Mouse (Mus musculus): ENCODE results near the gene Ciapin1.

The Ciapin1 gene

GRCm38 (mm10) chr8:94837662-94838574, at the start of gene Ciapin1, which contains the start of gene Coq9:
Gene Ciapin1, minus strand, starts transcription at chr8:94838358.
Gene Coq9, plus strand, starts transcription at chr8:94838321.
- peak; percentile 89 to 93 for DNase-seq (ENCODE audit: low spot score in 2 of 2)

- no peak for DNase-seq (ENCODE audit: low spot score in 2 of 2)
Measured at GRCm38 (mm10) chr8:94880742-94881141, 42.6 kb upstream of the Ciapin1 start.

- no peak for DNase-seq (ENCODE audit: low spot score in 2 of 2)
Measured at GRCm38 (mm10) chr8:94876820-94877219, 38.7 kb upstream of the Ciapin1 start.

- DNase-seq (ENCODE audit: low spot score in 2 of 2): peak; percentile 50 to 74
Measured at GRCm38 (mm10) chr8:94876197-94876730, 38.1 kb upstream of the Ciapin1 start, which contains the start of gene Dok4. Gene Dok4, minus strand, starts transcription at chr8:94876330.

- no peak for DNase-seq (ENCODE audit: low spot score in 2 of 2)
Measured at GRCm38 (mm10) chr8:94875871-94876150, 37.7 kb upstream of the Ciapin1 start.

GRCm38 (mm10) chr8:94875096-94875870, 37.1 kb upstream of the Ciapin1 start:
- DNase-seq (ENCODE audit: low spot score in 2 of 2): no peak

- DNase-seq (ENCODE audit: low spot score in 2 of 2): peak; percentile 46 to 71
Measured at GRCm38 (mm10) chr8:94874358-94874757, 36.2 kb upstream of the Ciapin1 start.

GRCm38 (mm10) chr8:94872576-94872975, 34.4 kb upstream of the Ciapin1 start:
- DNase-seq (ENCODE audit: low spot score in 2 of 2): no peak

- no peak for DNase-seq (ENCODE audit: low spot score in 2 of 2)
Measured at GRCm38 (mm10) chr8:94872156-94872555, 34.0 kb upstream of the Ciapin1 start.

- DNase-seq (ENCODE audit: low spot score in 2 of 2): peak; percentile 29 to 30
Measured at GRCm38 (mm10) chr8:94871108-94871894, 33.1 kb upstream of the Ciapin1 start.

GRCm38 (mm10) chr8:94870474-94871107, 32.4 kb upstream of the Ciapin1 start:
- peak; percentile 51 to 66 for DNase-seq (ENCODE audit: low spot score in 2 of 2)

GRCm38 (mm10) chr8:94870003-94870402, 31.8 kb upstream of the Ciapin1 start:
- no peak for DNase-seq (ENCODE audit: low spot score in 2 of 2)

GRCm38 (mm10) chr8:94869146-94869545, 31.0 kb upstream of the Ciapin1 start:
- no peak for DNase-seq (ENCODE audit: low spot score in 2 of 2)

- DNase-seq (ENCODE audit: low spot score in 2 of 2): no peak
Measured at GRCm38 (mm10) chr8:94866921-94867320, 28.8 kb upstream of the Ciapin1 start.

GRCm38 (mm10) chr8:94865292-94865691, 27.1 kb upstream of the Ciapin1 start:
- no peak for DNase-seq (ENCODE audit: low spot score in 2 of 2)

- no peak for DNase-seq (ENCODE audit: low spot score in 2 of 2)
Measured at GRCm38 (mm10) chr8:94863897-94864673, 25.9 kb upstream of the Ciapin1 start.

- DNase-seq (ENCODE audit: low spot score in 2 of 2): no peak
Measured at GRCm38 (mm10) chr8:94862487-94863220, 24.5 kb upstream of the Ciapin1 start.

- DNase-seq (ENCODE audit: low spot score in 2 of 2): peak; percentile 57 to 69
Measured at GRCm38 (mm10) chr8:94861352-94861910, 23.3 kb upstream of the Ciapin1 start.
